Mouse (Mus musculus) adrenal gland, adult (tissue): ENCODE data around the gene Otol1.

ENCODE experiments used
- DNase-seq, 2 experiments: peaks; one replicate each; pipeline ENCODE4 v3.0.0; 2022 to 2023; ENCODE audit warnings: low spot score in 1 of 2; ENCODE audit not compliant: inconsistent age in 2 of 2

The Otol1 gene

GRCm38 (mm10) chr3:70007313-70007712, at the start of gene Otol1:
Otol1 (plus strand) TSS chr3:70007613.
- DNase-seq: no peak

- DNase-seq: peak; percentile 30 to 79
These were observed 45.2 kb upstream of the Otol1 start for GRCm38 (mm10) chr3:69962187-69962586.

- DNase-seq: no peak
These were observed 35.8 kb upstream of the Otol1 start for GRCm38 (mm10) chr3:69971482-69972097.

GRCm38 (mm10) chr3:69978092-69978491, 29.3 kb upstream of the Otol1 start:
- no peak for DNase-seq

- no peak for DNase-seq
These were observed 13.6 kb upstream of the Otol1 start for GRCm38 (mm10) chr3:69993806-69994205.

- DNase-seq: no peak
These were observed 5.9 kb upstream of the Otol1 start for GRCm38 (mm10) chr3:70001540-70001939.

GRCm38 (mm10) chr3:70003126-70003764, 4.2 kb upstream of the Otol1 start:
- no peak for DNase-seq

GRCm38 (mm10) chr3:70003955-70004354, 3.5 kb upstream of the Otol1 start:
- DNase-seq: no peak

- no peak for DNase-seq
These were observed 3.0 kb upstream of the Otol1 start for GRCm38 (mm10) chr3:70004379-70004778.

- no peak for DNase-seq
These were observed 5.2 kb downstream of the Otol1 start for GRCm38 (mm10) chr3:70012641-70013040.

GRCm38 (mm10) chr3:70026605-70027004, 19.2 kb downstream of the Otol1 start:
- DNase-seq: no peak

GRCm38 (mm10) chr3:70029260-70029659, 21.8 kb downstream of the Otol1 start:
- no peak for DNase-seq

GRCm38 (mm10) chr3:70035593-70035992, 28.2 kb downstream of the Otol1 start:
- no peak for DNase-seq
